Mouse (Mus musculus) hindbrain, embryonic 14.5 days (tissue): ENCODE results near the gene Dnajc30. TPM values are rescaled to one million over a fixed set of nuclear protein-coding genes. Genes with fewer than 3 reads are reported as not detected.

ENCODE experiments used
- ATAC-seq: fragments of 200-750 bp; cut with Nextera tagmentation; 2 replicates; pipeline ENCODE4 v1.8.0; 2017; ENCODE audit warnings: moderate number of reproducible peaks, mild to moderate bottlenecking, moderate TSS enrichment, moderate library complexity; ENCODE audit not compliant: low FRiP score
- DNase-seq: peaks from one replicate; pipeline ENCODE4 v3.0.0-alpha.2; 2015; ENCODE audit warnings: low spot score
- H3K27ac ChIP-seq: fragments of 300-500 bp; sonication (generic); 2 replicates; pipeline ENCODE4 v1.5.1; 2014; ENCODE audit warnings: mild to moderate bottlenecking, moderate library complexity
- H3K27me3 ChIP-seq: fragments of 300-500 bp; sonication (generic); 2 replicates; pipeline ENCODE4 v1.6.1; 2014; ENCODE audit warnings: mild to moderate bottlenecking, low read length, mixed read lengths; ENCODE audit not compliant: control insufficient read depth, insufficient read depth
- H3K36me3 ChIP-seq: fragments of 300-500 bp; sonication (generic); replicated peaks from 2 replicates; pipeline ENCODE4 v1.6.1; 2014; ENCODE audit not compliant: control insufficient read depth, insufficient read depth
- H3K4me1 ChIP-seq: fragments of 300-500 bp; sonication (generic); replicated peaks from 2 replicates; pipeline ENCODE4 v1.6.1; 2014; ENCODE audit warnings: antibody characterized with exemption, low read length, mixed read lengths; ENCODE audit not compliant: control insufficient read depth, insufficient read depth
- H3K4me2 ChIP-seq: fragments of 300-500 bp; sonication (generic); replicated peaks from 2 replicates; pipeline ENCODE4 v1.6.1; 2014; ENCODE audit warnings: mild to moderate bottlenecking, moderate library complexity
- H3K4me3 ChIP-seq: fragments of 300-500 bp; sonication (generic); replicated peaks from 2 replicates; pipeline ENCODE4 v1.5.1; 2014; ENCODE audit warnings: mild to moderate bottlenecking, low read length
- H3K9ac ChIP-seq: fragments of 300-500 bp; sonication (generic); 2 replicates; pipeline ENCODE4 v1.6.1; 2014
- H3K9me3 ChIP-seq: fragments of 300-500 bp; sonication (generic); 2 replicates; pipeline ENCODE4 v1.6.1; 2016; ENCODE audit warnings: low read length; ENCODE audit not compliant: control insufficient read depth
- WGBS: fragments of 180-500 bp; shearing (Covaris S2); extraction: QIAGEN DNeasy Blood & Tissue Kit; methylation state at CpG from one replicate; pipeline ENCODE4 v1.1.7; 2014; 5-methylcytosine and 5-hydroxymethylcytosine counted together
- polyA plus RNA-seq: library from polyadenylated mRNA; unstranded; fragments of >200 nt; fragmentation: Nextera tagmentation; extraction: Ambion mirVana; gene quantifications from 2 replicates; pipeline ENCODE4 v1.2.1, GENCODE M21; 2014

Gene Dnajc30
- polyA plus RNA-seq, 1 experiment from 2014 or later = 43.0 TPM

- WGBS = 91% methylated on average over 5 of the region's 5 CpGs
- H3K27ac ChIP-seq = no peak overlapping the region
- H3K27me3 ChIP-seq = no peaks in the 10 kb centered on the region
- DNase-seq (no peak), ATAC-seq (no peak)
- 0 out of 2 replicates have a peak, but pooled peaks cover 7% of the 10 kb centered on the region for H3K4me1 ChIP-seq
- no peak overlapping the region for H3K9ac ChIP-seq
- no peak overlapping the region for H3K4me2 ChIP-seq
- H3K36me3 ChIP-seq = no peaks in the 10 kb centered on the region
- H3K9me3 ChIP-seq = no peaks in the 10 kb centered on the region
- no peak overlapping the region for H3K4me3 ChIP-seq
These were observed 31.4 kb upstream of the Dnajc30 start for GRCm38 (mm10) chr5:135032581-135032980.

GRCm38 (mm10) chr5:135034593-135034992 is 29.4 kb upstream of the Dnajc30 start:
- Histone ChIP-seq H3K4me3 (no peak overlapping the region), H3K9me3 (no peaks in the 10 kb centered on the region), H3K36me3 (peaks cover 12% of the 10 kb centered on the region; the same call in 1 of the 2 replicates), H3K27me3 (no peaks in the 10 kb centered on the region), H3K27ac (no peak overlapping the region), H3K4me2 (no peak overlapping the region), H3K4me1 (no peaks in the 10 kb centered on the region), H3K9ac (no peak overlapping the region)
- WGBS = 96% methylated on average over 2 of the region's 2 CpGs
- no peak for ATAC-seq
- DNase-seq = no peak

- H3K27me3 ChIP-seq = no peaks in the 10 kb centered on the region
- no peak overlapping the region for H3K4me3 ChIP-seq
- no peaks in the 10 kb centered on the region for H3K9me3 ChIP-seq
- no peak overlapping the region for H3K9ac ChIP-seq
- no peak overlapping the region for H3K4me2 ChIP-seq
- ATAC-seq (no peak), DNase-seq (no peak)
- no peaks in the 10 kb centered on the region for H3K4me1 ChIP-seq
- peaks cover 16% of the 10 kb centered on the region for H3K36me3 ChIP-seq
- 64% methylated on average over 18 of the region's 18 CpGs for WGBS
- H3K27ac ChIP-seq = no peak overlapping the region
These were observed 28.2 kb upstream of the Dnajc30 start for GRCm38 (mm10) chr5:135035608-135036359.

GRCm38 (mm10) chr5:135037946-135038345 is 26.1 kb upstream of the Dnajc30 start:
- DNase-seq (no peak), ATAC-seq (no peak)
- Histone ChIP-seq H3K9me3 (no peaks in the 10 kb centered on the region), H3K9ac (no peak overlapping the region), H3K4me3 (no peak overlapping the region), H3K27me3 (no peaks in the 10 kb centered on the region), H3K27ac (no peak overlapping the region), H3K36me3 (peaks cover 16% of the 10 kb centered on the region), H3K4me2 (no peak overlapping the region), H3K4me1 (no peaks in the 10 kb centered on the region)
- 100% methylated on average over 3 of the region's 3 CpGs for WGBS

- H3K9ac ChIP-seq = no peak overlapping the region
- H3K4me3 ChIP-seq = no peak overlapping the region
- no peak for DNase-seq
- H3K27me3 ChIP-seq = no peaks in the 10 kb centered on the region
- no peak overlapping the region for H3K27ac ChIP-seq
- peaks cover 21% of the 10 kb centered on the region for H3K36me3 ChIP-seq
- WGBS = 87% methylated on average over 9 of the region's 9 CpGs
- H3K4me1 ChIP-seq = no peaks in the 10 kb centered on the region
- ATAC-seq = no peak
- no peak overlapping the region for H3K4me2 ChIP-seq
- no peaks in the 10 kb centered on the region for H3K9me3 ChIP-seq
These were observed 24.5 kb upstream of the Dnajc30 start for GRCm38 (mm10) chr5:135039541-135039940.

GRCm38 (mm10) chr5:135040059-135040458 is 23.9 kb upstream of the Dnajc30 start:
- Histone ChIP-seq H3K4me3 (no peak overlapping the region), H3K4me2 (no peak overlapping the region), H3K27me3 (no peaks in the 10 kb centered on the region), H3K9me3 (no peaks in the 10 kb centered on the region), H3K9ac (no peak overlapping the region), H3K4me1 (no peaks in the 10 kb centered on the region), H3K27ac (no peak overlapping the region), H3K36me3 (peaks cover 24% of the 10 kb centered on the region)
- DNase-seq = no peak
- 39% methylated on average over 6 of the region's 6 CpGs for WGBS
- ATAC-seq = no peak

- WGBS = 82% methylated on average over 11 of the region's 11 CpGs
- no peaks in the 10 kb centered on the region for H3K27me3 ChIP-seq
- peaks cover 32% of the 10 kb centered on the region for H3K36me3 ChIP-seq
- H3K4me3 ChIP-seq = no peak overlapping the region
- H3K4me2 ChIP-seq = no peak overlapping the region
- H3K4me1 ChIP-seq = no peaks in the 10 kb centered on the region
- ATAC-seq (no peak), DNase-seq (no peak)
- H3K27ac ChIP-seq = no peak overlapping the region
- H3K9me3 ChIP-seq = no peaks in the 10 kb centered on the region
- no peak overlapping the region for H3K9ac ChIP-seq
These were observed 23.2 kb upstream of the Dnajc30 start for GRCm38 (mm10) chr5:135040777-135041176.

- H3K27me3 ChIP-seq = no peaks in the 10 kb centered on the region
- ATAC-seq (no peak), DNase-seq (no peak)
- peaks cover 41% of the 10 kb centered on the region for H3K36me3 ChIP-seq
- no peak overlapping the region for H3K9ac ChIP-seq
- H3K4me3 ChIP-seq = no peak overlapping the region
- WGBS = 22% methylated on average over 21 of the region's 21 CpGs
- H3K9me3 ChIP-seq = no peaks in the 10 kb centered on the region
- no peak overlapping the region for H3K27ac ChIP-seq
- H3K4me1 ChIP-seq = no peaks in the 10 kb centered on the region
- H3K4me2 ChIP-seq = no peak overlapping the region
These were observed 21.8 kb upstream of the Dnajc30 start for GRCm38 (mm10) chr5:135042105-135042788.

- Histone ChIP-seq H3K36me3 (peaks cover 46% of the 10 kb centered on the region), H3K27me3 (no peaks in the 10 kb centered on the region), H3K9ac (no peak overlapping the region), H3K4me2 (no peak overlapping the region), H3K4me1 (no peaks in the 10 kb centered on the region), H3K4me3 (no peak overlapping the region), H3K9me3 (no peaks in the 10 kb centered on the region), H3K27ac (no peak overlapping the region)
- ATAC-seq = no peak
- no peak for DNase-seq
- 95% methylated on average over 3 of the region's 3 CpGs for WGBS
These were observed 19.4 kb upstream of the Dnajc30 start for GRCm38 (mm10) chr5:135044575-135044974.
